Mouse (Mus musculus) adrenal gland, postnatal 4 days (tissue): ENCODE measurements around the gene Clec4f. TPM values are rescaled to one million over a fixed set of nuclear protein-coding genes. Genes with fewer than 3 reads are reported as not detected.
"Not testable (repeated sequence)": the region's sequence is repeated elsewhere in the genome, so short reads cannot be mapped to it uniquely, and the experiment has no call there.

Source experiments
- DNase-seq, 2 experiments: peaks; one replicate each; pipeline ENCODE4 v3.0.0; 2021 to 2022; ENCODE audit warnings: low spot score in 2 of 2, mixed read lengths in 2 of 2
- total RNA-seq, 2 experiments: library from RNA; stranded (reverse); gene quantifications; 2 replicates each; pipeline ENCODE4 v1.2.3; 2021

Clec4f gene
- total RNA-seq, 2 experiments from 2014 or later, result 0.22 to 6.4 TPM

GRCm38 (mm10) chr6:83634631-83635030 is 21.4 kb downstream of the Clec4f start:
- DNase-seq, result not testable (repeated sequence)

GRCm38 (mm10) chr6:83634106-83634505 is 21.9 kb downstream of the Clec4f start:
- not testable (repeated sequence) for DNase-seq

- DNase-seq, result no peak
Measured at GRCm38 (mm10) chr6:83631815-83632214, 24.2 kb downstream of the Clec4f start.

- no peak for DNase-seq
Measured at GRCm38 (mm10) chr6:83626781-83627180, 29.2 kb downstream of the Clec4f start.

GRCm38 (mm10) chr6:83619955-83620354 is 36.0 kb downstream of the Clec4f start:
- no peak for DNase-seq

- DNase-seq, result no peak
Measured at GRCm38 (mm10) chr6:83617581-83618335, 38.2 kb downstream of the Clec4f start.

- DNase-seq, result peak; percentile 9 to 42
Measured at GRCm38 (mm10) chr6:83616512-83616911, 39.5 kb downstream of the Clec4f start.

- no peak for DNase-seq
Measured at GRCm38 (mm10) chr6:83614469-83614868, 41.5 kb downstream of the Clec4f start.

GRCm38 (mm10) chr6:83612976-83613375 is 43.0 kb downstream of the Clec4f start:
- no peak for DNase-seq

GRCm38 (mm10) chr6:83599636-83600174 is 56.3 kb downstream of the Clec4f start:
- DNase-seq, result no peak

- no peak for DNase-seq
Measured at GRCm38 (mm10) chr6:83599060-83599550, 56.9 kb downstream of the Clec4f start.

- no peak for DNase-seq
Measured at GRCm38 (mm10) chr6:83598646-83599045, 57.3 kb downstream of the Clec4f start.

- DNase-seq, result no peak
Measured at GRCm38 (mm10) chr6:83597988-83598387, 58.0 kb downstream of the Clec4f start.

- no peak for DNase-seq
Measured at GRCm38 (mm10) chr6:83595035-83595434, 61.0 kb downstream of the Clec4f start.

Other genes with a start within 250 kb of the Clec4f start
- gene Tet3, start 197.1 kb downstream of the Clec4f start, total RNA-seq, result 10 to 100 TPM; 79.0 to 79.5 TPM
- gene Dguok, start 149.2 kb downstream of the Clec4f start, total RNA-seq, result 10 to 100 TPM; 46.9 to 53.4 TPM
- gene Actg2, start 119.9 kb downstream of the Clec4f start, total RNA-seq, result 1 to 10 TPM; 3.1 to 4.3 TPM
- gene Stambp, start 83.5 kb downstream of the Clec4f start, total RNA-seq, result 10 to 100 TPM; 32.9 to 33.0 TPM
- under 1 TPM in 1 of 2 experiments, not detected in 1; 0.45 TPM for gene Cd207, start 21.7 kb upstream of the Clec4f start, total RNA-seq
- gene Vax2, start 55.1 kb upstream of the Clec4f start, total RNA-seq, result not detected
- 10 to 100 TPM in 1 of 2 experiments, under 1 TPM in 1; 0.31 to 13.7 TPM for gene Atp6v1b1, start 86.8 kb upstream of the Clec4f start, total RNA-seq
- gene Ankrd53, start 106.5 kb upstream of the Clec4f start, total RNA-seq, result under 1 TPM; 0.28 to 0.39 TPM
- 10 to 100 TPM; 93.7 to 93.9 TPM for gene Tex261, start 119.6 kb upstream of the Clec4f start, total RNA-seq
- 10 to 100 TPM; 65.5 to 70.1 TPM for gene Nagk, start 138.8 kb upstream of the Clec4f start, total RNA-seq
- 10 to 100 TPM; 32.5 to 36.2 TPM for gene Paip2b, start 175.6 kb upstream of the Clec4f start, total RNA-seq
- 100 to 1,000 TPM in 1 of 2 experiments, 10 to 100 TPM in 1; 99.9 to 101 TPM for gene Zfp638, start 210.9 kb upstream of the Clec4f start, total RNA-seq